Mouse (Mus musculus) kidney, embryonic 14.5 days (tissue): ENCODE data around the gene Gchfr. TPM values are rescaled to one million over a fixed set of nuclear protein-coding genes. Genes with fewer than 3 reads are reported as not detected.

ENCODE experiments used
- ATAC-seq: fragments of 200-750 bp; cut with Nextera tagmentation; 2 replicates; pipeline ENCODE4 v1.8.0; 2017; ENCODE audit warnings: moderate number of reproducible peaks, mild to moderate bottlenecking, moderate TSS enrichment, moderate library complexity; ENCODE audit not compliant: low FRiP score, low TSS enrichment
- H3K27ac ChIP-seq: fragments of 300-500 bp; sonication (generic); 2 replicates; pipeline ENCODE4 v1.5.1; 2014; ENCODE audit warnings: low read depth, mild to moderate bottlenecking, low read length, moderate library complexity, mixed read lengths
- H3K27me3 ChIP-seq: fragments of 300-500 bp; sonication (generic); 2 replicates; pipeline ENCODE4 v1.6.1; 2014; ENCODE audit warnings: mild to moderate bottlenecking, low read length; ENCODE audit not compliant: control insufficient read depth, insufficient read depth
- H3K36me3 ChIP-seq: fragments of 300-500 bp; sonication (generic); 2 replicates; pipeline ENCODE4 v1.6.1; 2014; ENCODE audit warnings: low read length, mixed read lengths; ENCODE audit not compliant: control insufficient read depth, insufficient read depth
- H3K4me1 ChIP-seq: fragments of 300-500 bp; sonication (generic); 2 replicates; pipeline ENCODE4 v1.6.1; 2014; ENCODE audit warnings: low read length, mixed read lengths; ENCODE audit not compliant: control insufficient read depth, insufficient read depth
- H3K4me2 ChIP-seq: fragments of 300-500 bp; sonication (generic); replicated peaks from 2 replicates; pipeline ENCODE4 v1.6.1; 2014; ENCODE audit warnings: low read depth, mild to moderate bottlenecking, low read length
- H3K4me3 ChIP-seq: fragments of 300-500 bp; sonication (generic); 2 replicates; pipeline ENCODE4 v1.5.1; 2014; ENCODE audit warnings: mild to moderate bottlenecking, low read length
- H3K9ac ChIP-seq: fragments of 300-500 bp; sonication (generic); 2 replicates; pipeline ENCODE4 v1.6.1; 2014; ENCODE audit warnings: low read depth, mild to moderate bottlenecking, low read length, moderate library complexity
- H3K9me3 ChIP-seq: fragments of 300-500 bp; sonication (generic); 2 replicates; pipeline ENCODE4 v1.6.1; 2016; ENCODE audit warnings: low read length; ENCODE audit not compliant: control insufficient read depth
- WGBS: fragments of 180-500 bp; shearing (Covaris S2); extraction: QIAGEN DNeasy Blood & Tissue Kit; methylation state at CpG from one replicate; pipeline ENCODE4 v1.1.7; 2014; 5-methylcytosine and 5-hydroxymethylcytosine counted together
- polyA plus RNA-seq: library from polyadenylated mRNA; unstranded; fragments of >200 nt; fragmentation: Nextera tagmentation; extraction: Ambion mirVana; gene quantifications from 2 replicates; pipeline ENCODE4 v1.2.1, GENCODE M21; 2014

The Gchfr gene
- polyA plus RNA-seq, 1 experiment from 2014 or later = 35.5 TPM

DNA sequence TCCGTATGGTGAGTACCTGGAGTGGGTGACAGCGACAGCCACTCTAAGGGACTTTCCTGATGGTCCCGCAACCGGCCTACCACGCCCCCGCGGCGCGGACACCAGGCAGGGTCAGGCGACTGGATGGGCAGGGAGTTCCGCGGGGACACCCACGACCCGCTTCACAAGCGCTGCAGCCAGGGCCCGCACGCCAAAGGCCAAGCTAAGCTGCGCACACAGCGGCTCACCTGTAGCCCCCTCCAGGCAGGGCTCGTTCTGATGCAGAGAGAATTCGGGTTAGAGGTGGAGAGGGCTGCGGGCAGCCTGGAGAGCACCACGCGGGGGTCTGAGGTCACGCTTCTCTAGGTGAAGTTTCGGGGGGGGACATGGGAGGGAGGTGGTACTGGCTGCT is 288 bp downstream of the Gchfr start:
- 0 out of 2 replicates have a peak, but pooled peaks cover 2% of the 10 kb centered on the region for H3K9me3 ChIP-seq
- H3K4me3 ChIP-seq = peak overlapping the region; percentile 53
- 3% methylated on average over 26 of the region's 26 CpGs for whole genome bisulfite sequencing
- H3K4me2 ChIP-seq = peak overlapping the region; percentile 98
- H3K27ac ChIP-seq = no peak overlapping the region
- ATAC-seq = peak; percentile 13
- no peaks in the 10 kb centered on the region for H3K36me3 ChIP-seq
- H3K4me1 ChIP-seq = peaks cover 21% of the 10 kb centered on the region
- peak overlapping the region; percentile 55 for H3K9ac ChIP-seq
- peaks cover 3% of the 10 kb centered on the region; the same call in 1 of the 2 replicates for H3K27me3 ChIP-seq

GRCm38 (mm10) chr2:119170282-119170681 is 2.7 kb downstream of the Gchfr start:
- Histone ChIP-seq H3K4me3 (no peak overlapping the region), H3K4me2 (no peak overlapping the region), H3K4me1 (peaks cover 42% of the 10 kb centered on the region), H3K36me3 (no peaks in the 10 kb centered on the region), H3K9ac (no peak overlapping the region), H3K27ac (no peak overlapping the region), H3K27me3 (peaks cover 3% of the 10 kb centered on the region; the same call in 1 of the 2 replicates), H3K9me3 (0 out of 2 replicates have a peak, but pooled peaks cover 2% of the 10 kb centered on the region)
- ATAC-seq = no peak
- WGBS = 86% methylated on average over 2 of the region's 2 CpGs

DNA sequence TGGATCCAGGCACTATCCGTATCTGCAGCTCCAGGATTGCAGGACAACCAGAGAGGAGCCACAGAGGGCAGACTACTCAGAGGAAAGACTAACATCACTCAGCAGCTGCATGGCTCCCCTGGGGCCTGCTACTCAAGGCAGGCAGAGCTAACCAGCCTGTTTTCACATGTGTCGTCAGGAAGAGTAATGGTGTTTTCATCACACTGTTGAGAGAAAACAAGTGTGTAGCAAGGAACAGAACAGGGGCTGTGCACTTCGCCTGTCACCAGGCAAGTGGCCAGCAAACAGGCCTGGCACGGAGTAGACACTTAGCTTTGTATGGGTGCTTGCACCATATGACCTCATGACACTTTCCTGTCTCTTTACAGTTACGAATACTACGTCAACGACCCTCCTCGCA is 4.0 kb downstream of the Gchfr start:
- H3K27me3 ChIP-seq = peaks cover 3% of the 10 kb centered on the region; the same call in 1 of the 2 replicates
- H3K27ac ChIP-seq = no peak overlapping the region
- no peak overlapping the region for H3K4me2 ChIP-seq
- no peak overlapping the region for H3K9ac ChIP-seq
- 53% methylated on average over 8 of the region's 8 CpGs for WGBS
- peaks cover 43% of the 10 kb centered on the region for H3K4me1 ChIP-seq
- H3K4me3 ChIP-seq = no peak overlapping the region
- no peaks in the 10 kb centered on the region for H3K36me3 ChIP-seq
- ATAC-seq = no peak
- no peaks in the 10 kb centered on the region for H3K9me3 ChIP-seq

DNA sequence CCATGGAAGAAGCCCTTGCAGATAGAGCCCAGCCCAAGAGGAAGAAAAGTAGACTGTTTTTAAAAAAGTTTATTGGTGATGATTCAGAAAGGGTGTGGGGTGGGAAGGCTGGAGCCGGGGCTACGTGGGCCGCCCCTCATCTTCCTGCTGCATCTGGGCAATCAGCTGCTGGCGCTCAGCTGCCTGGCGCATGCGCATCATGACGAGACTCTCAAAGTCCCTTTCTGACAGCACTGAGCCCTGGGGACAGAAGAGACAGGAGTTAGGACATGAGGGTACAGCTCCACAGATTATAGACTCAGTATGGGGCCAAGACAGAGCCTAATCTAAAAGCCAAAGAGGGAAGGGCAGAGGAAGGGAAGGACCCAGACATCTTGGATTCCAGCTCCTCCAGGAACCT is 4.9 kb downstream of the Gchfr start:
- Histone ChIP-seq H3K4me2 (no peak overlapping the region), H3K27me3 (peaks cover 3% of the 10 kb centered on the region; the same call in 1 of the 2 replicates), H3K4me1 (peaks cover 35% of the 10 kb centered on the region), H3K9me3 (no peaks in the 10 kb centered on the region), H3K36me3 (no peaks in the 10 kb centered on the region), H3K9ac (no peak overlapping the region; the same call in 1 of the 2 replicates), H3K4me3 (no peak overlapping the region), H3K27ac (peak overlapping the region; percentile 20)
- no peak for ATAC-seq
- WGBS = 84% methylated on average over 7 of the region's 7 CpGs

- Histone ChIP-seq H3K27ac (peak overlapping the region; percentile 20), H3K9ac (peak overlapping the region; percentile 18; the same call in 1 of the 2 replicates)
- ATAC-seq = peak; percentile 56
Measured at GRCm38 (mm10) chr2:119172862-119173576, 5.4 kb downstream of the Gchfr start.

GRCm38 (mm10) chr2:119173991-119174651 is 6.5 kb downstream of the Gchfr start, which contains the start of gene Gm14137:
Gene Gm14137, plus strand, starts transcription at chr2:119174509.
- H3K27ac ChIP-seq = peak within 1 kb of the TSS; percentile 52; the same call in 1 of the 2 replicates
- peaks cover 32% of the 10 kb centered on the region for H3K4me1 ChIP-seq
- 44% methylated on average over 8 of the region's 8 CpGs for WGBS
- peak within 1 kb of the TSS; percentile 18; the same call in 1 of the 2 replicates for H3K9ac ChIP-seq
- peaks cover 2% of the 10 kb centered on the region; the same call in 1 of the 2 replicates for H3K36me3 ChIP-seq
- H3K9me3 ChIP-seq = no peaks in the 10 kb centered on the region
- H3K4me3 ChIP-seq = no peak within 1 kb of the TSS
- no peaks in the 10 kb centered on the region for H3K27me3 ChIP-seq
- ATAC-seq = no peak
- no peak within 1 kb of the TSS for H3K4me2 ChIP-seq

More at GRCm38 (mm10) chr2:119172862-119173576, 5.4 kb downstream of the Gchfr start:
- H3K36me3 ChIP-seq = no peaks in the 10 kb centered on the region
- H3K4me1 ChIP-seq = peaks cover 32% of the 10 kb centered on the region
- peak overlapping the region; percentile 22; the same call in 1 of the 2 replicates for H3K4me2 ChIP-seq
- no peaks in the 10 kb centered on the region for H3K9me3 ChIP-seq
- H3K27me3 ChIP-seq = no peaks in the 10 kb centered on the region
- WGBS = 7% methylated on average over 13 of the region's 13 CpGs
- no peak overlapping the region for H3K4me3 ChIP-seq

DNA sequence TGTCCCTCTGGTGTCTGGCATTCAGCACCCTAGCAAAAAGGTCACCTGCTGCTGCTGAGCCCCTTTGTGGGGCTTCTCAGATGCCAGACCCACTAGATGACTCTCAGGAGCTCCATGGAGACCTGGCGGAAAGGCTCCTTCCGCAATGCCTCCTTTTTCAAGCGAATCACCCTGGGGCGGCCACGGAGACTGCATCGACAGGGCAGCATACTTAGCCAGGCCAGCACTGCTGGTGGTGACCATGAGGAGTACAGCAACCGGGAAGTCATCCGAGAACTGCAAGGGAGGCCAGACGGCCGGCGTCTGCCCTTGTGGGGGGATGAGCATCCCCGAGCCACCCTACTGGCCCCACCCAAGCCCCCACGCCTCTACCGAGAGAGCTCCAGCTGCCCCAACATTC is 7.3 kb downstream of the Gchfr start:
- H3K9me3 ChIP-seq = no peaks in the 10 kb centered on the region
- H3K4me3 ChIP-seq = no peak overlapping the region
- no peaks in the 10 kb centered on the region for H3K27me3 ChIP-seq
- H3K4me2 ChIP-seq = no peak overlapping the region
- WGBS = 43% methylated on average over 14 of the region's 14 CpGs
- ATAC-seq = no peak
- H3K4me1 ChIP-seq = peaks cover 32% of the 10 kb centered on the region
- peaks cover 7% of the 10 kb centered on the region; the same call in 1 of the 2 replicates for H3K36me3 ChIP-seq
- H3K27ac ChIP-seq = no peak overlapping the region
- H3K9ac ChIP-seq = no peak overlapping the region

GRCm38 (mm10) chr2:119175614-119176013 is 8.0 kb downstream of the Gchfr start:
- no peak overlapping the region for H3K4me2 ChIP-seq
- WGBS = 62% methylated on average over 6 of the region's 6 CpGs
- ATAC-seq = no peak
- peaks cover 14% of the 10 kb centered on the region; the same call in 1 of the 2 replicates for H3K36me3 ChIP-seq
- no peak overlapping the region; the same call in 1 of the 2 replicates for H3K9ac ChIP-seq
- H3K4me1 ChIP-seq = peaks cover 32% of the 10 kb centered on the region
- no peaks in the 10 kb centered on the region for H3K9me3 ChIP-seq
- no peaks in the 10 kb centered on the region for H3K27me3 ChIP-seq
- no peak overlapping the region for H3K4me3 ChIP-seq
- no peak overlapping the region for H3K27ac ChIP-seq

DNA sequence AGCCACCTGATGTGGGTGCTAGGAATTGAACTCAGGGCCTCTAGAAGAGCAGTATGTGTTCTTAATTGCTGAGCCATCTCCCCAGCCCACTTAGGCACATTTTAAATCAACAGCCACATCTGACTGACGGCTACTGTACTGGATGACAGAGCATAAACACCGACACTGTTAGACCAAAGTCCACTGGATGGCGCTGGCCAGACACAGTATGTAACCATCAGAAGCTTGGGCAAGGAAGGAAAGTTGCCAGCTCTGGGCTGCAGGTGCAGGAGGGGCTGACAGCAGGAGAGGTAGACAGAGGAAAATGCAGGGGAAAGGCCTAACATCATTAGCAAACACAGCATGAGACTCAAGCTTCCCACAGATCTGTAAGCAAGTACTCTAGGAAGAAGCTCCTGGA is 9.2 kb downstream of the Gchfr start:
- peaks cover 32% of the 10 kb centered on the region for H3K4me1 ChIP-seq
- H3K4me2 ChIP-seq = no peak overlapping the region
- H3K27me3 ChIP-seq = no peaks in the 10 kb centered on the region
- H3K27ac ChIP-seq = no peak overlapping the region
- no peak overlapping the region for H3K4me3 ChIP-seq
- WGBS = 66% methylated on average over 3 of the region's 3 CpGs
- ATAC-seq = no peak
- H3K9me3 ChIP-seq = no peaks in the 10 kb centered on the region
- peaks cover 18% of the 10 kb centered on the region; the same call in 1 of the 2 replicates for H3K36me3 ChIP-seq
- H3K9ac ChIP-seq = no peak overlapping the region
